Mouse (Mus musculus) layer of hippocampus, postnatal 25 days (tissue): ENCODE measurements around the gene Aamp. TPM values are rescaled to one million over a fixed set of nuclear protein-coding genes. Genes with fewer than 3 reads are reported as not detected.
A peak's percentile ranks its signal among the peaks of the same experiment; 100 is the strongest.
"Not testable (repeated sequence)": the region's sequence is repeated elsewhere in the genome, so short reads cannot be mapped to it uniquely, and the experiment has no call there.

Experiments used
- DNase-seq, 2 experiments: peaks; one replicate each; pipeline ENCODE4 v3.0.0; 2022; ENCODE audit warnings: mixed read lengths in 2 of 2, low spot score in 1 of 2; ENCODE audit errors: extremely low spot score in 1 of 2
- total RNA-seq, 2 experiments: library from RNA; stranded (reverse); gene quantifications; 2 replicates each; pipeline ENCODE4 v1.2.3; 2021

Aamp gene
- total RNA-seq, 2 experiments from 2014 or later, result 143 to 156 TPM

- no peak for DNase-seq
These were observed 18.3 kb upstream of the Aamp start for GRCm38 (mm10) chr1:74302835-74303234.

- no peak for DNase-seq
These were observed 17.7 kb upstream of the Aamp start for GRCm38 (mm10) chr1:74302229-74302628.

GRCm38 (mm10) chr1:74300347-74301110 is 16.0 kb upstream of the Aamp start:
- DNase-seq, result no peak

DNA sequence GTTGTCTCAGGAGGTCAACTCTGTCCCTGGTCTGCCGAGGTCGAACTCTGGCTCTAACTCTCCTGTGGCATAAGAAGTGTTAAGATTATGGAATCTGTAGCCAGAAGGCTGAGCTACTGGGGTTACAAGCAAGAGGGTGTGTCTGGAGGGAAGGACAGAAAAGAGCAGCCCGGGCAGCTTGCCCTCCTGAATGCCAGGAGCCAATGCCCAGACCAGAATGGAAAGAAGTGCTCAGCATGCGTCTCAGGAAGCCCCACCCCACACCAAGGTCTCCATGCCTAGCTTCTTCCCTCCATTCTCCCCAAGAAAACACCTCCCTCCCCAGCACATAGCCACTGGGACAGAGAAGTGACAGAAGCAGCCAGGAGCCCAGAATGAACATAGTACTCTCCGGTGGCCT is 14.5 kb upstream of the Aamp start:
- DNase-seq, result no peak

DNA sequence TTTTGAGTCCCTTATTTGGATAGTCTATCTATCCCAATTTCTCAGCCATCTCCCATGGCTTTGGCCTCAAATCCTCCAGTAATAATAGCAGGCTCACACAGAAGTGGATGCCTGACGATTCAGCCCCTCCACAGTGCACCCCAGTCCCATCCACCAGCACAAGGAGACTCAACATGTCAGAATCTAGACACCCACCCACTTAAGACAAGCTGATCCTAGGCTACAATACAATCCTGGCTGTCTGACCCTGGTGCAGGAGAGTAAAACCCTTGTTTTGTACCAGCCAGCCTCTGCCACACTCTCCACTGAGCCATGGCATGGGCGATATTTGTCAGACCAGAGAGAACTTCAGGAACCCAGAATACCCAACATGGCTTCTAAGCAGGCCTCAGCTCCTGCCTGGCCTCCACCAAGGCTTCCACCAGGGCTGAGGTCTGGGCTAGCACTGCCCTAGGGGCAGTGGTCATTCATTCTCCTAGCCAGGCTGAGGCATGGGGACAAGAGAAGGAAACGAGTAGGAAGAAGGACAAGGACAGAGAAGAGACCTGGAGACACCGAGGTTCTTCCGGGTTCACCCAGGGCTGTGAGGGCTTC is 13.7 kb upstream of the Aamp start:
- DNase-seq, result no peak

GRCm38 (mm10) chr1:74297269-74297668 is 12.7 kb upstream of the Aamp start:
- no peak for DNase-seq

GRCm38 (mm10) chr1:74296477-74296876 is 11.9 kb upstream of the Aamp start:
- no peak for DNase-seq

GRCm38 (mm10) chr1:74295456-74296171 is 11.1 kb upstream of the Aamp start:
- DNase-seq, result peak; percentile 56 to 57

GRCm38 (mm10) chr1:74294733-74295455 is 10.4 kb upstream of the Aamp start:
- no peak for DNase-seq

DNA sequence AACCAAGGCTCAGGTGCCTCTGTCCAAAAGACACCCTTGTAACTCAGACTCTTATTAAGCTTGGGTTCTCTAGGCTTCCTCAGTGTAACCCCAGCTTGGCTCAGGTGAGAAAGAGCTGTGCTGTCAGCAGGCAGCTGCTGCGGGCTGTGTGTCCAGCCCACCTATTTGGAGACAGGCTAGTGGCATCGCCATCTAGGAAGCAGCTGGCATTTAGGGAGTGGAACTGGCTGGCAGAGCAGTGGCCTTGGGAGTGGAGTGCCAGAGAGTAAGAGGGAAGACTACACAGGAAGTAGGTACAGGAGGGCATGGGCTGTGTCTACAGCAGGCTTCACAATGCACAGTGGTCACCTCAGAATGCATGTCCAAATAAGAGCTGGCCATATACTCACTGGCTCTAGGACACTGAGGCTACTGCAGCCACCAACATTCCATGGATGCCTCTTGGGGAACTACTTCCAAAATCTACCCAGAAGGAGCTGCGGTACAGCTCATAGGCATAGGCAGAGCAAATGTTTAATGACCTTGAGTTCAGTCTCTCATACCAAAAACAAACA is 9.6 kb upstream of the Aamp start:
- no peak for DNase-seq

- DNase-seq, result no peak
These were observed 8.9 kb upstream of the Aamp start for GRCm38 (mm10) chr1:74293306-74293960.

GRCm38 (mm10) chr1:74292331-74293020 is 7.9 kb upstream of the Aamp start:
- DNase-seq, result no peak

- no peak for DNase-seq
These were observed 5.6 kb upstream of the Aamp start for GRCm38 (mm10) chr1:74290141-74290540.

DNA sequence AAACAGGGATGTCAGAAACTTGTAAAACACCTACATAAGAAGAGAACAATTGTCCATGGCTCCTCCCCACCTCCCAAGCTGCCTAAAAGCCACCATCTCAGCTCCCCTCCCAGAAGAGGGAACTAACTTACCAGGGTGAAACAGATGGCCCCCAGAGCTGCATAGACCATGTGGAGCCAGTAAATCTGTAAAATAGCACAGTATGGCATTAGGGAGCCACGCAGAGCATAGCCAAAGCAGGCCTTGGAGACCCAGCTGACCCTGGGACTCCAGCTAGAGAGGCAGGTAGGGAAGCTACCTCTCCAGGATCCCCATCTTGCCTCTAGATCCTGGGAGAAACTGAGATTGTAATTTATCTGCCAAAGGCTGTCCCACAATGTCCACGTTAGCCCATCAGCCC is 5.2 kb upstream of the Aamp start:
- DNase-seq, result no peak

DNA sequence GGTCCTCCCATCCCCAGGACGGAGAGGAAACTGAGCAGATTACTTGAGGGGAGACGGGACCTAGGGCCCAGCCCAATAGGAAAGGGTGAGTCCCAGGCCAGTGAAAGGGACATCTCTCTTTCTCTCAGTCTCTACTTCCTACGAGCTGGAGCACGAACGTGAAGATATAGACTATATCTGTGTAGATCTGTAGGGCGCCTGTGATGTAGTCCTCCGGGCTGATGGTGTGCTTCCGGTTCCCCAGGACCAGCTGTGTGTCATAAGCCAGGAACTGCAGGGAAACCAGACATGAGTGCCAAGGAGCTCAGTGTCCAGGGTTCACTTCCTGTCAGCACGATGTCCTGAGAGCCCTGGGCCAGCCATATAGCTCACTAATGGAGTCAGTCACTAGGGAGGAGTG is 4.7 kb upstream of the Aamp start:
- DNase-seq, result no peak

GRCm38 (mm10) chr1:74288327-74288726 is 3.8 kb upstream of the Aamp start:
- no peak for DNase-seq

GRCm38 (mm10) chr1:74286869-74287607 is 2.5 kb upstream of the Aamp start:
- not testable (repeated sequence) for DNase-seq

GRCm38 (mm10) chr1:74285212-74286010 is 873 bp upstream of the Aamp start:
- no peak for DNase-seq
